Mouse (Mus musculus) induced T-regulatory cell, adult 2 months (primary cell): ENCODE measurements at regions not wholly inside any gene's neighbourhood (a gene's known extent, or its start where the extent isn't known, plus 50 kb on each side); places are given as distances from the start of the nearest gene placed in this dataset.

Source experiments
- DNase-seq: peaks from one replicate; pipeline ENCODE4 v3.0.0-alpha.2; 2012; ENCODE audit warnings: low read depth

- no peak for DNase-seq
Measured at GRCm38 (mm10) chr10:112863808-112864207, 65.0 kb downstream of the Atxn7l3b start.

- no peak for DNase-seq
Measured at GRCm38 (mm10) chr10:112863375-112863774, 65.4 kb downstream of the Atxn7l3b start.

GRCm38 (mm10) chr10:112851997-112852396 lies 76.8 kb downstream of the Atxn7l3b start:
- DNase-seq: no peak

GRCm38 (mm10) chr10:112846225-112846624 lies 82.6 kb downstream of the Atxn7l3b start:
- no peak for DNase-seq

GRCm38 (mm10) chr10:112837400-112838035 lies 91.3 kb downstream of the Atxn7l3b start:
- no peak for DNase-seq

- no peak for DNase-seq
Measured at GRCm38 (mm10) chr10:112835970-112836369, 92.8 kb downstream of the Atxn7l3b start.

GRCm38 (mm10) chr10:112835508-112835907 lies 93.3 kb downstream of the Atxn7l3b start:
- no peak for DNase-seq

- DNase-seq: no peak
Measured at GRCm38 (mm10) chr10:112810181-112810580, 118.6 kb downstream of the Atxn7l3b start.

GRCm38 (mm10) chr10:112803557-112803956 lies 125.2 kb downstream of the Atxn7l3b start:
- DNase-seq: no peak

GRCm38 (mm10) chr10:112801560-112801959 lies 127.2 kb downstream of the Atxn7l3b start:
- peak; percentile 57 for DNase-seq

- DNase-seq: no peak
Measured at GRCm38 (mm10) chr10:112798603-112799002, 130.2 kb downstream of the Atxn7l3b start.

GRCm38 (mm10) chr10:112798090-112798489 lies 130.7 kb downstream of the Atxn7l3b start:
- DNase-seq: no peak

GRCm38 (mm10) chr10:112795938-112796337 lies 132.9 kb downstream of the Atxn7l3b start:
- DNase-seq: no peak

GRCm38 (mm10) chr10:112795473-112795872 lies 133.3 kb downstream of the Atxn7l3b start:
- DNase-seq: no peak

- no peak for DNase-seq
Measured at GRCm38 (mm10) chr10:112788236-112788635, 140.6 kb downstream of the Atxn7l3b start.

GRCm38 (mm10) chr10:112774262-112774661 lies 154.5 kb downstream of the Atxn7l3b start:
- no peak for DNase-seq

- DNase-seq: no peak
Measured at GRCm38 (mm10) chr10:112746683-112747082, 182.1 kb downstream of the Atxn7l3b start.

- DNase-seq: no peak
Measured at GRCm38 (mm10) chr10:112743527-112743926, 185.3 kb downstream of the Atxn7l3b start.

- no peak for DNase-seq
Measured at GRCm38 (mm10) chr10:112742123-112742522, 186.7 kb downstream of the Atxn7l3b start.
